Mouse (Mus musculus): ENCODE measurements around the gene Paqr3. TPM values are rescaled to one million over a fixed set of nuclear protein-coding genes. Genes with fewer than 3 reads are reported as not detected.

Gene Paqr3
- 6.8 TPM for polyA plus RNA-seq (2017; shearing (Covaris generic))

DNA sequence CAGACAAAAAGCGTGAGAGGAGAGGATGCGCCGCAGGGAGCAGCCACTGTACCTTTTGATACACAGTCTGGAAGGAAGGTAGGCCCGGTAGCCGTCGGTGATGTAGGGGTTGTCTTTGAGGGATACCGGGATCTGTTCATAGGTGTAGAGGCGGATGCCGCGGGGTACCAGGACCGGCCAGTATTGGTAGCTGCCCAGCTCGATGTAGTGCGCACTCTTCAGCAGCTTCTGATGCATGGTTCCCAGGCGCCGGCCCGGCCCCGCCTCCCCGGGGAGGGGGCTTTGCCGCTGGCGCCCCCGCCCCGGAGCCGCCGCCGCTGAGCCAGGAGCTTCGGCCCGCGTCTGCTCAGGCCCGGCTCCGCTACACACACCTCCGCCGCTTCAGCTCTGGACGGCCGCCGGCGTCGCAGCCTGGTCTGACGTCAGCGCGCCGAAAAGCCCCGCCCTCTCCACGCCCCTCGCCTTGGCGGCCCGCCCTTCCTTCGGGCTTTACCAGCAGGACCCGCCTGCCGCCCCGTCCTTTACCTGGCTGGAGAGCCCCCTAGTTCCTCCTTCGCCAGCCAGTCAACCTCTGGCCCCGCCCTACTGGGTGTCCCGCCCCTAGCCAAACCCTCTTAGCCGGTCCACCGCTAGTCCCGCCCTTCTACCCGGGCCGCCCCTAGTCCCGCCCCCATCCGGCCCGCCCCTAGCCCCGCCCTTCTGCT, at the start of gene Paqr3:
TSS of gene Paqr3 (minus strand) at position 390 of the 704 bp plus-strand sequence.

Other genes with a start within 250 kb of the Paqr3 start
- gene Bmp2k, start 113.9 kb downstream of the Paqr3 start, polyA plus RNA-seq (2017; shearing (Covaris generic)) = 36.5 TPM

All from effector memory CD4-positive, alpha-beta T cell, adult 7 months (primary cell).